Mouse (Mus musculus) right cerebral cortex, postnatal 25 days (tissue): Measurements from ENCODE around the gene Mmp27.

Source experiments
- DNase-seq: peaks from one replicate; pipeline ENCODE4 v3.0.0; 2022

Gene Mmp27

DNA sequence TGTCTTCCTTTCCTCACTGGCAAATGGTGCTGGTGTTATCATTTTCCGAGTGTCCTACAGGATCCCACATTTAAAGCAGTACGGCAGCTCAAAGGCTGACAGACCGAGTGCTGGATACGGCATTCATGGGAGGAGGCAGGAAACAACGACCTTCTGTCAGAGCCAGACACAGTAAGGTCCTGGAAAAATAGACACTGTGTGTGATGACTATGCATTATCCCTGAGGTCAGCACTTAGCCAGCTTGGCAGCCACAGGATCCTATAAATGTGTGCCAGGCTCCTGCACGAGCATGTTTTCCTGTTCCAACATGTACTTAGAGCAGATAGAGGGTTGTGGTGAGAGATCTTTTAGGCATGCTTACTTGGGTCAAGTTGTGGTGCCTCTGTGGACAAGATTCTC lies 32.8 kb downstream of the Mmp27 start:
- DNase-seq: no peak

DNA sequence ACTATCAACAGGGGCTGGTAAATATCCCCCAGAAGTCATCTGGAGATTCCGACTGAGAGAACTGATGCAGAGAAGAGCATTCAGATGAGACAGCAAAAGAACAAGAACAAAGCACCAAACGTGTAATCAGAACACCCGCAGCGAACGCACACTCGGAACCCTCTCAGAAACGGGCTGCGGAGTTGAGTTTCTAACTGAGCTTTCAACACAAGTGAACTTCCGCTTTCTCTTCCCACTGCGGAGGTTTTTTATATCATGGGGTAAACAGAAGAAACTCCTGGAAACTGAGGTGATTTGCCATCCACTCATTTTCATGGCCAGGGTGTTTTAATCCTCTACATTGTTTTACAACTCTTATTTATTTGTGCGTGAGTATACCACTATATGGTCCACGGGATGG lies 34.4 kb downstream of the Mmp27 start:
- DNase-seq: no peak

DNA sequence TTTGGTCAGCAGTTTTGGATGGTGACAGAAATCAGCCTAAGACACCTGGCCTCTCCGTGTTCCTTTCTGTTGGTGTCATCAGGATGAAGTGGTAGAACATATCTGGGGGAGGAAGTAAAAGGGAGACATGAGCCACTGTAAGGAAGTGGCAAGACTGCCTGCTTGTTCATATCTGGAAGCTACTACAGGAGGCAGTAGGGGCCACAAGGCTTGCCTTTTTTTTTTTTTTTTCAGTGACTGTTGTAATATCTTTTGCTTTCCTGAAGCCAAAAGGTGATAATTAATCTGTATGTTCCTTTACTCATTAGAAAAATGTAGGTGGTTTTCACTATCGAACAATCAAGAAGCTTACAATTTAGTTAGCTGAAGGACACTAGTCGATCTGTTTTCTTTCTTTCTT lies 51.4 kb downstream of the Mmp27 start:
- DNase-seq: no peak

DNA sequence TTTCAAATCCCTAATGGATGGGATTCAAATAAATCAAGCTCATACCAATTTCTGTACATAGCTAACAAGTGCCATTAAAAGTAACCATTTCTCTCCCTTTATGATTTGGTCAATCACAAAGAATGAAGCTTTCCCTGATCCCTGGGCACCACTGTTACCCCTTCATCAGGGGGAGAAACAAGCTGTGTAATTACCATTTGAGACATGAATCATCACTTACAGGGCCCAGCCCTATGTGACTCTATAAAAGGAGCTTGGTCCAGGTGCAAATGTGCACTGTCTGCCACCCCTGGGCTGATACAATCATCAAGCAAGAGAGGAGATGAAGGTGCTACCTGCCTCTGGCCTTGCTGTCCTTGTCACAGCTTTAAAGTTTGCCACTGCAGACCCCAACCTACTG lies 56.7 kb downstream of the Mmp27 start, which contains the start of gene Mmp20:
Gene Mmp20 (plus strand): TSS at position 301 of the 400 bp plus-strand sequence.
- no peak for DNase-seq
